Mouse (Mus musculus) spleen, adult 18-20 months (tissue): ENCODE results near the gene Smco3.
"Not testable (repeated sequence)": the region's sequence is repeated elsewhere in the genome, so short reads cannot be mapped to it uniquely, and the experiment has no call there.

Source experiments
- DNase-seq, 2 experiments: peaks; one replicate each; pipeline ENCODE4 v3.0.0; 2022; ENCODE audit warnings: mixed read lengths in 2 of 2

The Smco3 gene

GRCm38 (mm10) chr6:136804705-136805408, 30.4 kb downstream of the Smco3 start:
- DNase-seq = no peak

GRCm38 (mm10) chr6:136803739-136804633, 31.3 kb downstream of the Smco3 start, which contains the start of gene Hist4h4:
Gene Hist4h4, minus strand, starts transcription at chr6:136804415.
- peak; percentile 90 to 98 for DNase-seq

- DNase-seq = no peak
These were observed 32.0 kb downstream of the Smco3 start for GRCm38 (mm10) chr6:136803093-136803738.

GRCm38 (mm10) chr6:136801274-136801673, 34.0 kb downstream of the Smco3 start:
- no peak for DNase-seq

- no peak for DNase-seq
These were observed 34.5 kb downstream of the Smco3 start for GRCm38 (mm10) chr6:136800710-136801109.

- not testable (repeated sequence) for DNase-seq
These were observed 37.2 kb downstream of the Smco3 start for GRCm38 (mm10) chr6:136797874-136798693.

GRCm38 (mm10) chr6:136795850-136796249, 39.4 kb downstream of the Smco3 start:
- no peak for DNase-seq

- no peak for DNase-seq
These were observed 40.1 kb downstream of the Smco3 start for GRCm38 (mm10) chr6:136795110-136795509.

- no peak for DNase-seq
These were observed 41.3 kb downstream of the Smco3 start for GRCm38 (mm10) chr6:136793831-136794525.

- DNase-seq = no peak
These were observed 42.1 kb downstream of the Smco3 start for GRCm38 (mm10) chr6:136792884-136793758.

- DNase-seq = no peak
These were observed 45.8 kb downstream of the Smco3 start for GRCm38 (mm10) chr6:136789391-136789971.

GRCm38 (mm10) chr6:136782761-136783160, 52.5 kb downstream of the Smco3 start:
- no peak for DNase-seq

GRCm38 (mm10) chr6:136782146-136782545, 53.1 kb downstream of the Smco3 start:
- no peak for DNase-seq

- no peak for DNase-seq
These were observed 53.8 kb downstream of the Smco3 start, which contains the start of gene Gucy2c for GRCm38 (mm10) chr6:136781377-136781986. Gene Gucy2c, minus strand, starts transcription at chr6:136781765.
